Mouse (Mus musculus) lung, postnatal 0 days (tissue): ENCODE data around the gene Syncrip.

Source experiments
- CTCF ChIP-seq: IDR thresholded peaks from 2 replicates; pipeline ENCODE4 v1.5.1; 2016; ENCODE audit warnings: antibody characterized with exemption, mild to moderate bottlenecking
- EP300 ChIP-seq: IDR thresholded peaks from 2 replicates; pipeline ENCODE4 v1.6.1; 2016; ENCODE audit warnings: antibody characterized with exemption, mild to moderate bottlenecking, control low read depth

DNA sequence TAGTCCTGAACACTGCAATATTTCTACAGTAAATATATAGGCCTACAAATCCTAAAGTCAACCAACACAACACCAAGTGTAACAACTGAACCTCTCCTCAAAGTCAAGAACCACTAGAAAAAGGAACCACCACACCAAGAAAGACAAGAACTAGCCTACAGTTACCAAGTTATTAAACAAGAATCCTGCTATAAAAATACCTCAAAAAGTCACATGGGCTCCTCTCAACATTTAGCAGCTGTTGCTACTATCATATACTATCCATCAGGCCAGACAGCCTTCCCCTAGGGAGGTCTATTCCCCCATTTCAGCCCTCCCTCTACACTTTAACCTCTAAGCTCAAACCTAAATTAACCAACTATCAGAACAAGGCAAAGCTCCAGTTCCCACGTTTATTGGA is 2.3 kb downstream of the Syncrip start:
- no peak for TF ChIP-seq CTCF
- TF ChIP-seq EP300: no peak
